Mouse (Mus musculus) megakaryocyte, adult 5-6 weeks (primary cell): Measurements from ENCODE around the gene Sub1. TPM values are rescaled to one million over a fixed set of nuclear protein-coding genes. Genes with fewer than 3 reads are reported as not detected.
A peak's percentile ranks its signal among the peaks of the same experiment; 100 is the strongest.

ENCODE experiments used
- ATAC-seq: 2 replicates; pipeline ENCODE4 v1.8.0; 2016; ENCODE audit warnings: mild to moderate bottlenecking, inconsistent platforms; ENCODE audit not compliant: poor library complexity, severe bottlenecking
- total RNA-seq, 2 experiments: library from RNA; stranded (forward) in 1 of 2; stranded (reverse) in 1 of 2; fragments of 153-499, 151-499 nt in 1 of 2; fragments of 221-1000, 200-1000 nt in 1 of 2; gene quantifications; 2 replicates each; pipeline versions ENCODE4 v1.2.3 to v1.2.4; 2015 to 2017

Sub1 gene
- total RNA-seq, 2 experiments from 2014 or later, result 700 to 748 TPM

GRCm38 (mm10) chr15:11970621-11971020 lies 26.2 kb downstream of the Sub1 start:
- ATAC-seq, result no peak

GRCm38 (mm10) chr15:11968851-11969250 lies 27.9 kb downstream of the Sub1 start:
- no peak for ATAC-seq

- peak; percentile 60; the same call in 1 of the 2 replicates for ATAC-seq
Measured at GRCm38 (mm10) chr15:11966367-11966766, 30.4 kb downstream of the Sub1 start.

GRCm38 (mm10) chr15:11965201-11965845 lies 31.5 kb downstream of the Sub1 start:
- ATAC-seq, result no peak

GRCm38 (mm10) chr15:11963791-11964525 lies 32.8 kb downstream of the Sub1 start:
- no peak for ATAC-seq

- ATAC-seq, result no peak
Measured at GRCm38 (mm10) chr15:11959716-11960115, 37.1 kb downstream of the Sub1 start.

- ATAC-seq, result no peak
Measured at GRCm38 (mm10) chr15:11956129-11956528, 40.7 kb downstream of the Sub1 start.

- ATAC-seq, result no peak
Measured at GRCm38 (mm10) chr15:11954190-11954589, 42.6 kb downstream of the Sub1 start.

GRCm38 (mm10) chr15:11952159-11952558 lies 44.6 kb downstream of the Sub1 start:
- no peak for ATAC-seq

GRCm38 (mm10) chr15:11951181-11951580 lies 45.6 kb downstream of the Sub1 start:
- ATAC-seq, result no peak

GRCm38 (mm10) chr15:11950144-11950543 lies 46.6 kb downstream of the Sub1 start:
- ATAC-seq, result no peak

GRCm38 (mm10) chr15:11949490-11949889 lies 47.3 kb downstream of the Sub1 start:
- ATAC-seq, result no peak

- no peak for ATAC-seq
Measured at GRCm38 (mm10) chr15:11940855-11941254, 55.9 kb downstream of the Sub1 start.

Other genes with a start within 250 kb of the Sub1 start
- gene Npr3, start 89.7 kb downstream of the Sub1 start, total RNA-seq (2015), result not detected in 2 replicates
- gene Npr3, start 89.7 kb downstream of the Sub1 start, total RNA-seq (2017), result not detected in 2 replicates
- 111 and 115 TPM in 2 replicates for gene Zfr, start 120.8 kb upstream of the Sub1 start, total RNA-seq (2015)
- gene Zfr, start 120.8 kb upstream of the Sub1 start, total RNA-seq (2017), result 47.1 and 49.6 TPM in 2 replicates
- 16.1 and 17.4 TPM in 2 replicates for gene Mtmr12, start 208.0 kb upstream of the Sub1 start, total RNA-seq (2015)
- gene Mtmr12, start 208.0 kb upstream of the Sub1 start, total RNA-seq (2017), result 20.6 and 23.3 TPM in 2 replicates